Mouse (Mus musculus) lung, embryonic 14.5 days (tissue): Measurements from ENCODE around the gene Zbtb16. TPM values are rescaled to one million over a fixed set of nuclear protein-coding genes. Genes with fewer than 3 reads are reported as not detected.
A peak's percentile ranks its signal among the peaks of the same experiment; 100 is the strongest.

Experiments
- ATAC-seq: fragments of 200-750 bp; cut with Nextera tagmentation; 2 replicates; pipeline ENCODE4 v1.8.0; 2017; ENCODE audit warnings: mild to moderate bottlenecking, moderate TSS enrichment, moderate library complexity; ENCODE audit not compliant: insufficient read depth
- DNase-seq: peaks from one replicate; pipeline ENCODE4 v3.0.0-alpha.2; 2015
- H3K27ac ChIP-seq: fragments of 300-500 bp; sonication (generic); 2 replicates; pipeline ENCODE4 v1.5.1; 2014; ENCODE audit warnings: low read depth, mild to moderate bottlenecking, moderate library complexity
- H3K27me3 ChIP-seq: fragments of 300-500 bp; sonication (generic); 2 replicates; pipeline ENCODE4 v1.6.1; 2014; ENCODE audit warnings: low read length, control low read depth; ENCODE audit not compliant: insufficient read depth
- H3K36me3 ChIP-seq: fragments of 300-500 bp; sonication (generic); 2 replicates; pipeline ENCODE4 v1.6.1; 2014; ENCODE audit warnings: control low read depth; ENCODE audit not compliant: insufficient read depth
- H3K4me1 ChIP-seq: fragments of 300-500 bp; sonication (generic); 2 replicates; pipeline ENCODE4 v1.6.1; 2014; ENCODE audit warnings: antibody characterized with exemption, control low read depth; ENCODE audit not compliant: insufficient read depth
- H3K4me2 ChIP-seq: fragments of 300-500 bp; sonication (generic); 2 replicates; pipeline ENCODE4 v1.6.1; 2014; ENCODE audit warnings: mild to moderate bottlenecking
- H3K4me3 ChIP-seq: fragments of 300-500 bp; sonication (generic); 2 replicates; pipeline ENCODE4 v1.5.1; 2014; ENCODE audit warnings: low read depth, low read length
- H3K9ac ChIP-seq: fragments of 300-500 bp; sonication (generic); 2 replicates; pipeline ENCODE4 v1.6.1; 2014
- H3K9me3 ChIP-seq: fragments of 300-500 bp; sonication (generic); 2 replicates; pipeline ENCODE4 v1.6.1; 2016; ENCODE audit warnings: low read depth, low read length, control low read depth
- CTCF ChIP-seq: IDR thresholded peaks from 2 replicates; pipeline ENCODE4 v1.5.1; 2016; ENCODE audit warnings: antibody characterized with exemption, low read depth
- WGBS: fragments of 180-500 bp; shearing (Covaris S2); extraction: QIAGEN DNeasy Blood & Tissue Kit; methylation state at CpG from one replicate; pipeline ENCODE4 v1.1.7; 2014; 5-methylcytosine and 5-hydroxymethylcytosine counted together
- polyA plus RNA-seq: library from polyadenylated mRNA; unstranded; fragments of >200 nt; fragmentation: Nextera tagmentation; extraction: Ambion mirVana; gene quantifications from 2 replicates; pipeline ENCODE4 v1.2.1, GENCODE M21; 2014

The Zbtb16 gene
- polyA plus RNA-seq, 1 experiment from 2014 or later = 0.71 TPM

- H3K4me1 ChIP-seq = no peaks in the 10 kb centered on the region; the same call in 1 of the 2 replicates
- 62% methylated on average over 6 of the region's 6 CpGs for WGBS
- no peaks in the 10 kb centered on the region for H3K36me3 ChIP-seq
- no peak for DNase-seq
- H3K9me3 ChIP-seq = no peaks in the 10 kb centered on the region
- no peak for ATAC-seq
- no peak overlapping the region for H3K4me2 ChIP-seq
- H3K4me3 ChIP-seq = no peak overlapping the region
- no peaks in the 10 kb centered on the region for H3K27me3 ChIP-seq
- no peak overlapping the region for H3K9ac ChIP-seq
- H3K27ac ChIP-seq = no peak overlapping the region
- no peak for TF ChIP-seq CTCF
These were observed 51.1 kb downstream of the Zbtb16 start for GRCm38 (mm10) chr9:48784937-48785336.

DNA sequence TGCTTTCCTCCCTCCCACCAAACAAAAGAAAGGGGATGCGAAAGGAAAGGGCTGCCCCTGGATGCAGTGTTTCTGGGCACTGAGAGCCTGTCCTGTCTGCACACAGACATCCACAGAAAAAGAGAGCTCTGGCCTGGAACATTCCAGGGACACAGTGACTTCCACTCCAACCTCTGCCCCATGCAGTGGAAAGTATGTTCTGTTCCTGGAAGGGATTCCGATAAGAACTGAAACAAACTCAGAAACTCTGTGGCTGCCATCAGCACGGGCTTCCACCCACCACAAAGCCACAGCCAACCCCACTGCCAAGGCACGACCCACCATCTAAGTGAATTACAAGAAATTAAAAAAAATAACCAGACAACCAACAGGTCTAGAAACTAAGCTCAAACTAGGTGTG lies 52.7 kb downstream of the Zbtb16 start:
- ATAC-seq (no peak), DNase-seq (no peak)
- H3K4me3 ChIP-seq = no peak overlapping the region
- 62% methylated on average over 4 of the region's 4 CpGs for WGBS
- H3K27me3 ChIP-seq = peaks cover 5% of the 10 kb centered on the region; the same call in 1 of the 2 replicates
- no peaks in the 10 kb centered on the region for H3K36me3 ChIP-seq
- no peak overlapping the region for H3K27ac ChIP-seq
- no peaks in the 10 kb centered on the region for H3K9me3 ChIP-seq
- H3K9ac ChIP-seq = no peak overlapping the region
- no peak for TF ChIP-seq CTCF
- no peaks in the 10 kb centered on the region; the same call in 1 of the 2 replicates for H3K4me1 ChIP-seq
- H3K4me2 ChIP-seq = no peak overlapping the region

GRCm38 (mm10) chr9:48782284-48783060 lies 53.5 kb downstream of the Zbtb16 start:
- Histone ChIP-seq H3K4me2 (no peak overlapping the region), H3K27me3 (peaks cover 5% of the 10 kb centered on the region), H3K4me1 (no peaks in the 10 kb centered on the region; the same call in 1 of the 2 replicates), H3K27ac (no peak overlapping the region), H3K36me3 (no peaks in the 10 kb centered on the region), H3K4me3 (no peak overlapping the region), H3K9me3 (no peaks in the 10 kb centered on the region), H3K9ac (no peak overlapping the region)
- ATAC-seq = peak; percentile 66; the same call in 1 of the 2 replicates
- DNase-seq = peak; percentile 51
- 16% methylated on average over 15 of the region's 15 CpGs for whole genome bisulfite sequencing
- no peak for TF ChIP-seq CTCF

GRCm38 (mm10) chr9:48776268-48776667 lies 59.8 kb downstream of the Zbtb16 start:
- peaks cover 5% of the 10 kb centered on the region for H3K27me3 ChIP-seq
- no peak overlapping the region for H3K4me3 ChIP-seq
- no peak overlapping the region for H3K9ac ChIP-seq
- H3K4me2 ChIP-seq = no peak overlapping the region
- no peak for TF ChIP-seq CTCF
- WGBS = 86% methylated on average over 7 of the region's 7 CpGs
- no peak for ATAC-seq
- no peaks in the 10 kb centered on the region for H3K9me3 ChIP-seq
- H3K36me3 ChIP-seq = no peaks in the 10 kb centered on the region
- H3K4me1 ChIP-seq = no peaks in the 10 kb centered on the region
- no peak for DNase-seq
- no peak overlapping the region for H3K27ac ChIP-seq

DNA sequence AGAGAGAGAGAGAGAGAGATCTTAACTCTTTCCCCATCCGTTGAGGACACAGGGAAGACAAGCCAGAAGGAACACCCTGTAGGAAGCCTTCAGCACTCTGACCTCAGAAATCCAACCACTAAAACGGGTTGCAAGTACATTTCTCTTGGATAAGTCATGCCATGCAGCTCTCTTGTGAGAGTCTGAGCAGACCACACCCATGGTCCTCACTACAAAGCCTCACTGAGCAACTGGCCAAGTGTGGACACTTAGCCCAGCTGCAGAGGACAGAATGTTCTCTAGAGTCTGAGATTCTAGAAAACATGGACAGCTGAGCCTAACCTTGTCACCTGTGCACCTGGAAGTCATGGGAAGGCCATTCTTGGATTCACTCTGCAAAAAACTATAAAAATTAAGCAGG lies 60.5 kb downstream of the Zbtb16 start:
- no peaks in the 10 kb centered on the region for H3K4me1 ChIP-seq
- no peak overlapping the region for H3K27ac ChIP-seq
- no peak for DNase-seq
- 46% methylated on average over 2 of the region's 2 CpGs for WGBS
- ATAC-seq = no peak
- no peak overlapping the region for H3K4me2 ChIP-seq
- no peak overlapping the region for H3K9ac ChIP-seq
- peaks cover 5% of the 10 kb centered on the region for H3K27me3 ChIP-seq
- TF ChIP-seq CTCF = no peak
- no peaks in the 10 kb centered on the region for H3K36me3 ChIP-seq
- H3K4me3 ChIP-seq = no peak overlapping the region
- no peaks in the 10 kb centered on the region for H3K9me3 ChIP-seq

DNA sequence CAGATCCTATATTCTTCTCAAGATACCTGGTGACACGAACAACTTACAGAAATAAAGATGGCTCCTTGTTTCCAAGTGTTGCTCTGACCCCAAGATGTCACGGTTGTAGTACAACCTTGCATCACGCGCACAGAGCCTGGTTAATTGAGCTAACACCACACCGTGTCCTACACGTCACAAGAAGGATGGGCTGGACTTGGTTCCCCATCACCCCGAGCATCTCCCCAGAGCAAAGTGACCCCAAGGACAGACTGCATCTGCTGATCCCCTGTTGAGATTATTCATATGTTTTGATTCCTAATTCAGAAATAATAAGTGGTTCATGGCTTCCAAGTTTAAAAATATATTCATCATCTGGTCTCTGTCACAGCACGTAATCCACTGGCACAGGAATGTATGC lies 62.3 kb downstream of the Zbtb16 start:
- no peak for TF ChIP-seq CTCF
- Histone ChIP-seq H3K9me3 (no peaks in the 10 kb centered on the region), H3K27ac (no peak overlapping the region), H3K4me1 (no peaks in the 10 kb centered on the region), H3K36me3 (no peaks in the 10 kb centered on the region), H3K4me2 (no peak overlapping the region), H3K9ac (no peak overlapping the region), H3K4me3 (no peak overlapping the region), H3K27me3 (no peaks in the 10 kb centered on the region; the same call in none of the 2 replicates)
- 85% methylated on average over 8 of the region's 8 CpGs for WGBS
- no peak for DNase-seq
- ATAC-seq = no peak

GRCm38 (mm10) chr9:48773130-48773529 lies 62.9 kb downstream of the Zbtb16 start:
- H3K36me3 ChIP-seq = no peaks in the 10 kb centered on the region
- H3K9ac ChIP-seq = no peak overlapping the region
- no peaks in the 10 kb centered on the region; the same call in none of the 2 replicates for H3K27me3 ChIP-seq
- H3K4me2 ChIP-seq = no peak overlapping the region
- H3K27ac ChIP-seq = no peak overlapping the region
- TF ChIP-seq CTCF = no peak
- WGBS = 64% methylated on average over 6 of the region's 6 CpGs
- H3K4me1 ChIP-seq = no peaks in the 10 kb centered on the region
- DNase-seq (no peak), ATAC-seq (no peak)
- no peak overlapping the region for H3K4me3 ChIP-seq
- no peaks in the 10 kb centered on the region for H3K9me3 ChIP-seq
